ENCODE assay signal across 14 mouse cellular contexts in the genomic region with DNA sequence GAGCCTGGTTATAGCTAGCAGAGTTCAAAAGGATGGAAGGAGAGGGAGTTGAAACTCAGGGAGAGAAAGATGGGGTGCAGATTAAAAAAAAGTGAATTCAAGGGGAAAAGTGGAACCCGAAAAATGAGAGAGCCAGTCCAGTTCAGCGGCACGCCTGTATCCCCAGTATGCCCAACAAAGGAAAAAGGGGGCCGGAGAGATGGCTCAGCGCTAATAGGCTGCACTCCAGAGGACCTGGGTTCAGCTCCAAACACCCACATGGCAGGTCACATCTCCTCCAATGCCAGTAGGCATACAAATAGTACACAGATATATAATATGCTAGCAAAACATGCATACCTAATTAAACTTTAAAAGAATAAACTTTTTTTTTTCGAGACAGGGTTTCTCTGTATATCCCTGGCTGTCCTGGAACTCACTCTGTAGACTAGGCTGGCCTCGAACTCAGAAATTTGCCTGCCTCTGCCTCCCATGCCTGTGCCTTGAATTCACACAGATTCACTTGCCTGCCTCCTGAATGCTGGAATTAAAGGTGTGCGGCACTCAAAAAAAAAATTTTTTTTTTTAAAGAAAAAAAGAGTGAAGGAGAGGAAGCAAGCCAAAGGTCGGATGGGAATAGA. TPM values are rescaled to one million over a fixed set of nuclear protein-coding genes. Genes with fewer than 3 reads are reported as not detected.
DNase-seq lines count a peak whose midpoint lies in the region; ATAC-seq and TF ChIP-seq lines count a peak whose summit lies in the region.
"Had no signal": no experiment of that assay in that cellular context is flagged by ENCODE, and none has a peak within 500 bp of the region (broad histone marks: within the 10 kb centered on the region; RNA-seq: fewer than 3 reads in every experiment).

No protein-coding gene starts in this region.

- H3K4me2 ChIP-seq in hindbrain, embryonic 15.5 days: peak overlapping the region; percentile 65; the same call in 1 of the 2 replicates
- H3K4me2 ChIP-seq in hindbrain, embryonic 14.5 days (replicated peaks): no peak overlapping the region
- H3K4me2 ChIP-seq in midbrain, postnatal 0 days (ENCODE audit: low read depth, low read length, poor library complexity, severe bottlenecking): peak overlapping the region; percentile 60; the same call in 1 of the 2 replicates
- no peak overlapping the region for H3K4me2 ChIP-seq in midbrain, embryonic 15.5 days
- H3K4me2 ChIP-seq in limb, embryonic 13.5 days (replicated peaks): peak overlapping the region; percentile 72; the same call in 1 of the 2 replicates

- no peak overlapping the region for H3K9ac ChIP-seq in hindbrain, embryonic 15.5 days
- H3K9ac ChIP-seq in hindbrain, embryonic 14.5 days: no peak overlapping the region
- no peak overlapping the region for H3K9ac ChIP-seq in midbrain, postnatal 0 days (replicated peaks; ENCODE audit: low read length, poor library complexity, severe bottlenecking)
- H3K9ac ChIP-seq in midbrain, embryonic 15.5 days: no peak overlapping the region
- no peak overlapping the region for H3K9ac ChIP-seq in limb, embryonic 13.5 days

- WGBS in cerebellum, adult 2 months: 35% methylated on average over 9 of the region's 9 CpGs
- 75% methylated on average over 9 of the region's 9 CpGs for WGBS in hindbrain, embryonic 15.5 days
- 79% methylated on average over 9 of the region's 9 CpGs for WGBS in hindbrain, embryonic 14.5 days
- WGBS in midbrain, postnatal 0 days: 79% methylated on average over 9 of the region's 9 CpGs
- 67% methylated on average over 9 of the region's 9 CpGs for WGBS in midbrain, embryonic 15.5 days
- WGBS in limb, embryonic 13.5 days: 69% methylated on average over 9 of the region's 9 CpGs

- peak overlapping the region; percentile 79 for H3K4me3 ChIP-seq in cerebellum, adult 2 months (replicated peaks; ENCODE audit: insufficient read depth, low read depth, low read length)
- H3K4me3 ChIP-seq in hindbrain, embryonic 15.5 days: no peak overlapping the region
- H3K4me3 ChIP-seq in hindbrain, embryonic 14.5 days (replicated peaks; ENCODE audit: low read length): no peak overlapping the region
- H3K4me3 ChIP-seq in midbrain, postnatal 0 days (ENCODE audit: low read depth, low read length): no peak overlapping the region
- no peak overlapping the region for H3K4me3 ChIP-seq in midbrain, embryonic 15.5 days
- H3K4me3 ChIP-seq in limb, embryonic 13.5 days: peak overlapping the region; percentile 47

- H3K27ac ChIP-seq in cerebellum, adult 2 months (ENCODE audit: insufficient read depth, low read length): peak overlapping the region; percentile 87
- H3K27ac ChIP-seq in hindbrain, embryonic 15.5 days (replicated peaks): no peak overlapping the region
- no peak overlapping the region for H3K27ac ChIP-seq in hindbrain, embryonic 14.5 days
- H3K27ac ChIP-seq in midbrain, postnatal 0 days (ENCODE audit: low read depth, low read length): no peak overlapping the region
- no peak overlapping the region for H3K27ac ChIP-seq in midbrain, embryonic 15.5 days
- no peak overlapping the region for H3K27ac ChIP-seq in limb, embryonic 13.5 days
- H3K27ac ChIP-seq: liver, embryonic 13.5 days; midbrain, embryonic 12.5 days had no signal

- H3K27me3 ChIP-seq in cerebellum, adult 2 months (ENCODE audit: control insufficient read depth, insufficient read depth, low read length): no peaks in the 10 kb centered on the region
- peaks cover 56% of the 10 kb centered on the region for H3K27me3 ChIP-seq in hindbrain, embryonic 15.5 days
- H3K27me3 ChIP-seq in hindbrain, embryonic 14.5 days (ENCODE audit: control insufficient read depth, insufficient read depth, low read length): peaks cover 57% of the 10 kb centered on the region
- peaks cover 41% of the 10 kb centered on the region for H3K27me3 ChIP-seq in midbrain, postnatal 0 days (ENCODE audit: insufficient read depth, low read length)
- peaks cover 51% of the 10 kb centered on the region for H3K27me3 ChIP-seq in midbrain, embryonic 15.5 days (replicated peaks)
- H3K27me3 ChIP-seq in limb, embryonic 13.5 days: peaks cover 58% of the 10 kb centered on the region

- H3K36me3 ChIP-seq in hindbrain, embryonic 15.5 days: 0 out of 2 replicates have a peak, but pooled peaks cover 10% of the 10 kb centered on the region
- H3K36me3 ChIP-seq in hindbrain, embryonic 14.5 days (replicated peaks; ENCODE audit: control insufficient read depth, insufficient read depth): peaks cover 22% of the 10 kb centered on the region; the same call in 1 of the 2 replicates
- peaks cover 19% of the 10 kb centered on the region for H3K36me3 ChIP-seq in midbrain, postnatal 0 days (ENCODE audit: insufficient read depth, low read length)
- H3K36me3 ChIP-seq in midbrain, embryonic 15.5 days (replicated peaks): peaks cover 7% of the 10 kb centered on the region; the same call in 1 of the 2 replicates
- peaks cover 28% of the 10 kb centered on the region for H3K36me3 ChIP-seq in limb, embryonic 13.5 days

- DNase-seq in cerebellum, adult 2 months: no peak
- DNase-seq in cerebellum, postnatal 36 days: no peak
- DNase-seq in hindbrain, embryonic 14.5 days (ENCODE audit: low spot score): no peak
- no peak for DNase-seq in midbrain, postnatal 0 days (ENCODE audit: low spot score)
- no peak for DNase-seq in Muller cell, postnatal 12 days (ENCODE audit: inconsistent ontology term)
- DNase-seq: heart, postnatal 14 days had no signal

- ATAC-seq in hindbrain, embryonic 15.5 days (ENCODE audit: low FRiP score, low read depth): no peak
- ATAC-seq in hindbrain, embryonic 14.5 days (ENCODE audit: low FRiP score): no peak
- no peak for ATAC-seq in midbrain, postnatal 0 days (ENCODE audit: low FRiP score)
- no peak for ATAC-seq in midbrain, embryonic 15.5 days (replicated peaks)
- no peak for ATAC-seq in limb, embryonic 13.5 days (ENCODE audit: low FRiP score, low read depth)

- H3K4me1 ChIP-seq in cerebellum, adult 2 months (ENCODE audit: control insufficient read depth, insufficient read depth, low read length): peaks cover 5% of the 10 kb centered on the region; the same call in 1 of the 2 replicates
- peaks cover 21% of the 10 kb centered on the region for H3K4me1 ChIP-seq in hindbrain, embryonic 15.5 days (replicated peaks)
- H3K4me1 ChIP-seq in hindbrain, embryonic 14.5 days (replicated peaks; ENCODE audit: control insufficient read depth, insufficient read depth, low read length): peaks cover 23% of the 10 kb centered on the region
- H3K4me1 ChIP-seq in midbrain, postnatal 0 days (ENCODE audit: insufficient read depth, low read length): peaks cover 8% of the 10 kb centered on the region; the same call in 1 of the 2 replicates
- H3K4me1 ChIP-seq in midbrain, embryonic 15.5 days: peaks cover 22% of the 10 kb centered on the region
- H3K4me1 ChIP-seq in limb, embryonic 13.5 days: peaks cover 13% of the 10 kb centered on the region

- TF ChIP-seq POLR2A in cerebellum, adult 2 months (IDR thresholded peaks at IDR 0.05; ENCODE audit: borderline replicate concordance, insufficient read depth, low read length): no peak

- TF ChIP-seq CTCF in cerebellum, adult 2 months (IDR thresholded peaks at IDR 0.05; ENCODE audit: borderline replicate concordance, insufficient read depth, low read depth, low read length): no peak
- TF ChIP-seq CTCF in midbrain, postnatal 0 days (IDR thresholded peaks at IDR 0.05): no peak

- H3K9me3 ChIP-seq in hindbrain, embryonic 15.5 days: no peaks in the 10 kb centered on the region
- no peaks in the 10 kb centered on the region for H3K9me3 ChIP-seq in hindbrain, embryonic 14.5 days (ENCODE audit: control insufficient read depth, low read length)
- no peaks in the 10 kb centered on the region for H3K9me3 ChIP-seq in midbrain, postnatal 0 days (ENCODE audit: low read length)
- no peaks in the 10 kb centered on the region for H3K9me3 ChIP-seq in midbrain, embryonic 15.5 days
- no peaks in the 10 kb centered on the region for H3K9me3 ChIP-seq in limb, embryonic 13.5 days
- H3K9me3 ChIP-seq: liver, embryonic 13.5 days; midbrain, embryonic 12.5 days; neural tube, embryonic 13.5 days had no signal

RNA-seq across cellular contexts. Expression of gene Slc17a7, which starts 0.6 kb away (rescaled TPM):
- 397 and 476 TPM in 2 replicates for polyA plus RNA-seq in cerebellum, adult 2 months (2012; rRNA removed)
- polyA plus RNA-seq in hindbrain, embryonic 15.5 days (2015; fragmentation: Nextera tagmentation; extraction: Ambion mirVana): 0.71 and 1.5 TPM in 2 replicates
- polyA plus RNA-seq in hindbrain, embryonic 14.5 days (2014; fragmentation: Nextera tagmentation; extraction: Ambion mirVana): 0.47 and 0.48 TPM in 2 replicates
- total RNA-seq in midbrain, postnatal 0 days (2014; rRNA removed): 1.9 and 2.5 TPM in 2 replicates
- 0.95 and 0.96 TPM in 2 replicates for polyA plus RNA-seq in midbrain, postnatal 0 days (2015; fragmentation: Nextera tagmentation; extraction: Ambion mirVana)
- polyA plus RNA-seq in midbrain, embryonic 15.5 days (2015; fragmentation: Nextera tagmentation; extraction: Ambion mirVana): 0.59 and 1.0 TPM in 2 replicates
- polyA plus RNA-seq in limb, embryonic 13.5 days (2015; fragmentation: Nextera tagmentation; extraction: Ambion mirVana): 0.19 and 0.23 TPM in 2 replicates
- polyA plus RNA-seq: liver, embryonic 13.5 days had no signal

RNA-seq across cellular contexts. Expression of gene Aldh16a1, which starts 8.7 kb away (rescaled TPM):
- polyA plus RNA-seq in cerebellum, adult 2 months (2012; rRNA removed): 17.2 and 18.0 TPM in 2 replicates
- polyA plus RNA-seq in hindbrain, embryonic 15.5 days (2015; fragmentation: Nextera tagmentation; extraction: Ambion mirVana): 20.8 and 21.9 TPM in 2 replicates
- 16.0 and 21.3 TPM in 2 replicates for polyA plus RNA-seq in hindbrain, embryonic 14.5 days (2014; fragmentation: Nextera tagmentation; extraction: Ambion mirVana)
- 18.9 and 22.0 TPM in 2 replicates for total RNA-seq in midbrain, postnatal 0 days (2014; rRNA removed)
- polyA plus RNA-seq in midbrain, postnatal 0 days (2015; fragmentation: Nextera tagmentation; extraction: Ambion mirVana): 12.9 and 15.2 TPM in 2 replicates
- polyA plus RNA-seq in midbrain, embryonic 15.5 days (2015; fragmentation: Nextera tagmentation; extraction: Ambion mirVana): 16.1 and 19.8 TPM in 2 replicates
- 45.1 and 46.4 TPM in 2 replicates for polyA plus RNA-seq in limb, embryonic 13.5 days (2015; fragmentation: Nextera tagmentation; extraction: Ambion mirVana)

RNA-seq across cellular contexts. Expression of gene Pih1d1, which starts 9.0 kb away (rescaled TPM):
- 52.3 and 53.1 TPM in 2 replicates for polyA plus RNA-seq in cerebellum, adult 2 months (2012; rRNA removed)
- polyA plus RNA-seq in hindbrain, embryonic 15.5 days (2015; fragmentation: Nextera tagmentation; extraction: Ambion mirVana): 92.4 and 98.8 TPM in 2 replicates
- polyA plus RNA-seq in hindbrain, embryonic 14.5 days (2014; fragmentation: Nextera tagmentation; extraction: Ambion mirVana): 91.0 and 93.5 TPM in 2 replicates
- total RNA-seq in midbrain, postnatal 0 days (2014; rRNA removed): 104 and 124 TPM in 2 replicates
- 77.1 and 81.6 TPM in 2 replicates for polyA plus RNA-seq in midbrain, postnatal 0 days (2015; fragmentation: Nextera tagmentation; extraction: Ambion mirVana)
- 87.1 and 90.0 TPM in 2 replicates for polyA plus RNA-seq in midbrain, embryonic 15.5 days (2015; fragmentation: Nextera tagmentation; extraction: Ambion mirVana)
- 86.9 and 87.1 TPM in 2 replicates for polyA plus RNA-seq in limb, embryonic 13.5 days (2015; fragmentation: Nextera tagmentation; extraction: Ambion mirVana)

RNA-seq across cellular contexts. Expression of gene Gfy, which starts 16.3 kb away (rescaled TPM):
- polyA plus RNA-seq in cerebellum, adult 2 months (2012; rRNA removed): 0.54 and 0.57 TPM in 2 replicates
- not detected in 2 replicates for polyA plus RNA-seq in hindbrain, embryonic 15.5 days (2015; fragmentation: Nextera tagmentation; extraction: Ambion mirVana)
- not detected in 2 replicates for polyA plus RNA-seq in hindbrain, embryonic 14.5 days (2014; fragmentation: Nextera tagmentation; extraction: Ambion mirVana)
- total RNA-seq in midbrain, postnatal 0 days (2014; rRNA removed): not detected in 2 replicates
- polyA plus RNA-seq in midbrain, postnatal 0 days (2015; fragmentation: Nextera tagmentation; extraction: Ambion mirVana): 0.11 and 0.51 TPM in 2 replicates
- not detected in 2 replicates for polyA plus RNA-seq in midbrain, embryonic 15.5 days (2015; fragmentation: Nextera tagmentation; extraction: Ambion mirVana)
- polyA plus RNA-seq in limb, embryonic 13.5 days (2015; fragmentation: Nextera tagmentation; extraction: Ambion mirVana): not detected in 2 replicates
- total RNA-seq: granulocyte monocyte progenitor cell, adult 5-6 weeks; heart, postnatal 14 days had no signal
- polyA plus RNA-seq: intestine, embryonic 14.5 days; liver, embryonic 13.5 days; midbrain, embryonic 12.5 days; neural tube, embryonic 13.5 days had no signal

RNA-seq across cellular contexts. Expression of gene Pth2, which starts 17.7 kb away (rescaled TPM):
- not detected in 2 replicates for polyA plus RNA-seq in cerebellum, adult 2 months (2012; rRNA removed)
- 0.71 and 3.2 TPM in 2 replicates for polyA plus RNA-seq in hindbrain, embryonic 15.5 days (2015; fragmentation: Nextera tagmentation; extraction: Ambion mirVana)
- 0.83 TPM in 1 of 2 replicates, not detected in the other for polyA plus RNA-seq in hindbrain, embryonic 14.5 days (2014; fragmentation: Nextera tagmentation; extraction: Ambion mirVana)
- total RNA-seq in midbrain, postnatal 0 days (2014; rRNA removed): not detected in 2 replicates
- polyA plus RNA-seq in midbrain, postnatal 0 days (2015; fragmentation: Nextera tagmentation; extraction: Ambion mirVana): 0.93 and 1.3 TPM in 2 replicates
- 0.68 and 0.93 TPM in 2 replicates for polyA plus RNA-seq in midbrain, embryonic 15.5 days (2015; fragmentation: Nextera tagmentation; extraction: Ambion mirVana)
- polyA plus RNA-seq in limb, embryonic 13.5 days (2015; fragmentation: Nextera tagmentation; extraction: Ambion mirVana): not detected in 2 replicates
- total RNA-seq: granulocyte monocyte progenitor cell, adult 5-6 weeks; heart, postnatal 14 days had no signal
- polyA plus RNA-seq: intestine, embryonic 14.5 days; liver, embryonic 13.5 days; neural tube, embryonic 13.5 days had no signal

Comparison
In these comparisons a context has a peak if more than half of its experiments do, and no peak if none do; other contexts are left out.
1. H3K4me2 ChIP-seq: peak in hindbrain, embryonic 15.5 days (single experiment), midbrain, postnatal 0 days (single experiment) and limb, embryonic 13.5 days (single experiment); none in hindbrain, embryonic 14.5 days (single experiment) and midbrain, embryonic 15.5 days (single experiment).
2. H3K4me3 ChIP-seq: peak in cerebellum, adult 2 months (single experiment) and limb, embryonic 13.5 days (single experiment); none in hindbrain, embryonic 15.5 days (single experiment), hindbrain, embryonic 14.5 days (single experiment), midbrain, postnatal 0 days (single experiment) and midbrain, embryonic 15.5 days (single experiment).
3. RNA of gene Slc17a7, which starts 0.6 kb away (polyA plus RNA-seq): 397 to 476 TPM in cerebellum, adult 2 months; 0.71 to 1.5 TPM in hindbrain, embryonic 15.5 days, 0.95 to 0.96 TPM in midbrain, postnatal 0 days, 0.59 to 1.0 TPM in midbrain, embryonic 15.5 days, 0.47 to 0.48 TPM in hindbrain, embryonic 14.5 days and 0.19 to 0.23 TPM in limb, embryonic 13.5 days; every median in the first group is over 100 times any median in the second.